Mouse (Mus musculus) adipocyte (in vitro differentiated cells): Measurements from ENCODE around the gene Cdc73.
"Not testable (repeated sequence)": the region's sequence is repeated elsewhere in the genome, so short reads cannot be mapped to it uniquely, and the experiment has no call there.

Experiments used
- DNase-seq: peaks from one replicate; pipeline ENCODE4 v3.0.0-alpha.2; 2016; ENCODE audit warnings: low spot score

Cdc73 gene

GRCm38 (mm10) chr1:143702741-143703262 is at the start of gene Cdc73:
Gene Cdc73, minus strand, starts transcription at chr1:143702893.
- DNase-seq, result peak; percentile 85

GRCm38 (mm10) chr1:143745871-143746270 is 43.2 kb upstream of the Cdc73 start:
- DNase-seq, result no peak

DNA sequence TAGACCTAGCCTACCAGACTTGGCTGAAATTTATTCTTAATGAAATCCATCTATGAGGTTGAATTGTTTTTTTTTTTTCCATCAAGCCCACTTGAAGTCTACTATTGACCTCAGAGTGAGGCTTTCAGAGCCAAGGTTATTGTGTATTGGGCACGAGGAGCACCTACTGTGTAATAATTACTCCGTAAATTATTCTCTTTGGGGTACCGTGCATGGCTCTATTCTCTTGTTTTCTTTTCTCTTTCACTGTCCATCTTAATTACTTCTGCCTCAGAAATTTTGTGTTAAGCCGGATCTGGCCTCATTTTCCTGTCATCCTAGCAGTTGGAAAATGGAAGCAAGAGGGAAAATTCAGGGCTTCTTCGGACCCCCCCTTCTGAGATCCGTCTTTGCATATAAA is 39.5 kb upstream of the Cdc73 start:
- no peak for DNase-seq

DNA sequence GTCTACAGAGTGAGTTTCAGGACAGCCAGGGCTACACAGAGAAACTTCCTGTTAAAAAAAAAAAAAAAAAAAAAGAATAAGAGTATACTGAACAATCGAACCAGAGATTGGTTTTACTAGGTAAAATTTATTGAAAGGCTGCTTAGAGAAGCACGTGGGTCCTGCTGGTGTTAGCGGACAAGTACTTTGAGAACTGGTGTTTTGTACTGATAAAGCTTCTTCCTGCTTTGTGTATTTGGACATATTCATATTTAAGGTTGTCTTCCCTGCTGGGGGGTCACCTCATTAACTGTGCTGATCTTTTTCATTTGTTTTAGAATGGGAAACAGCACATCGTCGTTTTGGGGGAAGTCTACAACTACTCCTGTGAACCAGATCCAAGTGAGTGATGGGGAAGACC is 38.6 kb upstream of the Cdc73 start:
- no peak for DNase-seq

- DNase-seq, result peak; percentile 21
These were observed 37.9 kb upstream of the Cdc73 start for GRCm38 (mm10) chr1:143740581-143740980.

GRCm38 (mm10) chr1:143739361-143740350 is 37.0 kb upstream of the Cdc73 start:
- peak; percentile 68 for DNase-seq

- no peak for DNase-seq
These were observed 36.1 kb upstream of the Cdc73 start for GRCm38 (mm10) chr1:143738811-143739210.

- no peak for DNase-seq
These were observed 31.3 kb upstream of the Cdc73 start for GRCm38 (mm10) chr1:143733914-143734410.

DNA sequence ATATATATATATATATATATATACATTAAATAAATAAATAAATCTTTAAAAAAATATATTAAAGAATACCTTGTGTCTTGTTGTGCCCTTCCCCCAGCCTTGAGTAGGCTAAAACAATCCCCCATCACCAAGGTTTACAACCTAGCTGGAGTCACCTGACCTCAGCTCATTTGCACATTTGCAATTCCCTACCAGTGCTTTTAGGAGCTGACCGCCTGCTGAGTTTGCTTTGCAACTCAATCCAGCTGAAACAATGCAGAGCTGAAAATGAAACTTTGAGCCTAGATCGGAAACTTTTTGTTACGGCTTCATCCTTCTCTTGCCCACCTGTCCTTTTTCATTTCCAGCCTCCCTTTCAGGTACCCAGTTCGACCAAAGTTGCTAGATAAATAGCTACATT is 29.0 kb upstream of the Cdc73 start:
- no peak for DNase-seq

DNA sequence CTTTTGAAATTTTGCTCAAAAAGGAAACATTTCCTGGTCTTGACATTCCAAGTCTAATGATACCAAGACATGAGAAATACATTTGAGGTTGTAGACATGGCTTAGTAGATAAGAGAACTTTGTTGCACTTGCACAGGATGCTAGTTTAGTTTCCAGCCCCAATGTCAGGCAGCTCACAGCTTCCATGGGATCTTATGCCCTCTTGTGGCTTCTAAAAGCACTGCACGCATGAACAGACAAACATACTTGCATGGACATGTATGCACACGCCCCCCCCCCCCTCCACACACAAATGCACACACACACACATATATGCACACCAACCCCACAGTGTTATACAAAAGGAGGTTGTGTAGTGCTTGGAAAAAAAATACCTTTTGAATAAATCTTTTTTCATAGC is 28.2 kb upstream of the Cdc73 start:
- peak; percentile 28 for DNase-seq

GRCm38 (mm10) chr1:143727701-143728445 is 25.2 kb upstream of the Cdc73 start:
- peak; percentile 43 for DNase-seq

GRCm38 (mm10) chr1:143724456-143725064 is 21.9 kb upstream of the Cdc73 start:
- no peak for DNase-seq

DNA sequence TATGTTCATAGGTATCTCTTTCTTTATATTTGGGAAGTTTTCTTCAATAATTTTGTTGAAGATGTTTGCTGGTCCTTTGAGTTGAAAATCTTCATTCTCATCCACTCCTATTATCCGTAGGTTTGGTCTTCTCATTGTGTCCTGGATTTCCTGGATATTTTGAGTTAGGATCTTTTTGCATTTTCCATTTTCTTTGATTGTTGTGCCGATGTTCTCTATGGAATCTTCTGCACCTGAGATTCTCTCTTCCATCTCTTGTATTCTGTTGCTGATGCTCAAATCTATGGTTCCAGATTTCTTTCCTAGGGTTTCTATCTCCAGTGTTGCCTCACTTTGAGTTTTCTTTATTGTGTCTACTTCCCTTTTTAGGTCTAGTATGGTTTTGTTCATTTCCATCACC is 13.3 kb upstream of the Cdc73 start, which contains the start of gene Glrx2:
Glrx2 (plus strand) TSS at position 301 of the 400 bp plus-strand sequence.
- DNase-seq, result not testable (repeated sequence)

DNA sequence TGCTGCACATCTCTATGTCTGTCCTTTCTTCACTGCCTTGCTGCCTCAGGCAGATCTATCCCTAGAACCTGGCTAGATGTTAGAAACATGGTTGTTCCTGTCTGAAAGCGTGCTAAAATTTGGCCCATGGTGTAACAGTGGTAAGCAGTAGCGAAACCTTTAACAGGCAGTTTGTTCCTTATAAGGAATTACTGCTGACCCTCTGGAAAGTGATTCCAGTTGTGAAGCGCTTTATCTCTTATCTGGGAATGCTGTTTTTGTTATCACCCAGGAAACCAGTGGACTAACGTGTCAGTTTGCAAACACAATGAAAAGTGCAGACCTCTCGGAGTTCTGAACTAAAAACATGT is 7.9 kb upstream of the Cdc73 start:
- no peak for DNase-seq

GRCm38 (mm10) chr1:143709966-143710626 is 7.4 kb upstream of the Cdc73 start:
- DNase-seq, result no peak

GRCm38 (mm10) chr1:143708361-143708760 is 5.7 kb upstream of the Cdc73 start:
- DNase-seq, result no peak

DNA sequence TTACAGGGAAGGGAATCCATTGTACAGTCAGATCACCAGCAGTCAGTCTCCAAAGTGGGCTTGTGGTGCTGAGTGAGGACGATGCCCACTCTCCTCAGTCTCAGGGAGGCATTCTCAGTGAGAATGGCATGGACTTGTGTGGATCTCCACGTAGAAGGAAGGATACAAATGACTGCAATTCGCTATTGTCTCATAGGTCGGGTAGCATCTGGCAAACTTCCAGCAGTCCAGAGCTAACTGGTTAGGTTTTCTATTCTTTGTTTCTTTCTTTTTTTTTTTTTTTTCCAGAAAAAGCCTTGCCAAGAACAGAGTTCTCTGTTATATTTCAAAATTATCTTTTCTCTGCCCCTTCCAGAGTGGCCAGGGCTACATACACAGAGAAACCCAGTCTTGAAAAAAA is 4.3 kb upstream of the Cdc73 start:
- DNase-seq, result peak; percentile 67

DNA sequence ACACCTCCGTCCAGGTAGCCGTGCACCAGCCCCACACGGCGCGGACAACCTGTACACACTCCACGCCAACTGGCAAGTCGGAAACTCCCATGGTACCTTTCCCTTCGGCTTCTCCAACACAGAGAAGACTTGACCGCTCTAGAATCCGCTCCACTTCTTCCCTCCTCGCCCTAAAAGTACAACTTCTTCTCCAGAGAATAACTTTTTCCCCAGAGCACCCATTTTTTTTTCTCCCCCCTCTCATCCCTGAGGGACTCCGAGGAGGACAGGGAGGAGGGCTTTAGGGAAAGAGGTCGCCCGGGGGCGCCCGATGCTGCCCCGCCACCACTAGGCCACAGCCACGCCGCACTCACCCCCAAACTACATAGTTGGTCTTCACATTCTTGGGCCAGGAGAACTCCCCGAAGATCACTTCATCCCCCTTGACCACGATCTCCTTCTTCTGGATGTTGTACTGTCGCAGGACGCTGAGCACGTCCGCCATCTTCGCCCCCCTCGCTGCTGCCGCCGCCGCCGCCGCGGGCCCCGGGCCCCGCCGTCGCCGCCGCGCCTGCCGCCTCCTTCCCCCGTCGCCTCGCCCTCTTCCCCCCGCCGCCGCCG is 452 bp downstream of the Cdc73 start:
- DNase-seq, result peak; percentile 53

DNA sequence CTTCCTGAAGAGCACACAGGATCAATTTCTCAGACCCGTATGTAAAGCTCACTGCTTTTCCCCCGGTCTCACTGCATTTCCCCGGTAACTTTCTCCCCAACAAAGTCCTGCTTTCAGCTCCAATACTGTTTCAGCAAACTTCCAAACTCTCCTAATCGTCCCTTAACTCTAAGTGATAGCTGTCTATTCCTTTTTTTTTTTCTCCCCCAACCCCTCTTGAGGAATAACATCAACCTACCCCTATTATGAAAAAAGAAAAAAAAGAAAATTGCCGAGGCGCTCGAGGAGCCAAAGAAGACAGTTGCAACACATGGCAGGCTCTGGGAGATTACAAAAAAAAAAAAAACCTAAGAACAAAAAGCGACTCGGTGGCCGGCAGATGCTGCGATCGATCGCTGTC is 957 bp downstream of the Cdc73 start:
- no peak for DNase-seq

GRCm38 (mm10) chr1:143684849-143685248 is 17.8 kb downstream of the Cdc73 start:
- no peak for DNase-seq

DNA sequence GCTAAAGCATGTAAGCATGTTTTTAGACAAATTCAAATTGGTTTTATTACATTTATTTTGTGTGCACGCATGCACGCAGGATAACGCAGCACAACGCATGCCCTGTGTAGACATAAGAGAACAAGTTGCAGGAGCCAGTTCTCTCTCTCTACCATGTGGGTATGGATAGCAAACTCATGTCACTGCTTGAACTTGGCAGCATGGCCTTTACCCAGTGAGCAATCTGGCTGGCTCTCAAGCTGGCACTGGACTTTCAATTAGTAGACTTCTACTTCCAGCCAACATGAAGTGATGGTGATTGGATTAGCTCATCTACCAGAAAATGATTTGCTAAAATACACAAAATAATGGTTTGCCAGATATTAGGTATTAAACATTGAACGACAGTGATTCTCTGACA is 21.6 kb downstream of the Cdc73 start:
- DNase-seq, result peak; percentile 79
